Mouse (Mus musculus): ENCODE measurements at regions not wholly inside any gene's neighbourhood (a gene's known extent, or its start where the extent isn't known, plus 50 kb on each side); places are given as distances from the start of the nearest gene placed in this dataset.

GRCm38 (mm10) chr13:59949471-59949870 is 126.5 kb upstream of the Tut7 start:
- H3K36me3 ChIP-seq (ENCODE audit: insufficient read depth, low read length), result no peaks in the 10 kb centered on the region
- no peaks in the 10 kb centered on the region for H3K27me3 ChIP-seq (ENCODE audit: insufficient read depth, low read length)
- H3K9me3 ChIP-seq (ENCODE audit: low read length), result no peaks in the 10 kb centered on the region
- H3K9ac ChIP-seq (replicated peaks; ENCODE audit: low read length, poor library complexity, severe bottlenecking), result no peak overlapping the region
- H3K4me1 ChIP-seq (ENCODE audit: insufficient read depth, low read length), result no peaks in the 10 kb centered on the region
- no peak for TF ChIP-seq CTCF (IDR thresholded peaks at IDR 0.05)
- 56% methylated on average over 6 of the region's 6 CpGs for WGBS
- H3K27ac ChIP-seq (ENCODE audit: low read depth, low read length), result no peak overlapping the region
- H3K4me2 ChIP-seq (ENCODE audit: low read depth, low read length, poor library complexity, severe bottlenecking), result no peak overlapping the region
- H3K4me3 ChIP-seq (ENCODE audit: low read depth, low read length), result no peak overlapping the region
- ATAC-seq (ENCODE audit: low FRiP score) (no peak), DNase-seq (ENCODE audit: low spot score) (no peak)

- Histone ChIP-seq H3K4me3 (ENCODE audit: low read depth, low read length) (no peak overlapping the region), H3K4me2 (ENCODE audit: low read depth, low read length, poor library complexity, severe bottlenecking) (no peak overlapping the region), H3K9me3 (ENCODE audit: low read length) (no peaks in the 10 kb centered on the region), H3K36me3 (ENCODE audit: insufficient read depth, low read length) (no peaks in the 10 kb centered on the region), H3K4me1 (ENCODE audit: insufficient read depth, low read length) (no peaks in the 10 kb centered on the region), H3K9ac (replicated peaks; ENCODE audit: low read length, poor library complexity, severe bottlenecking) (no peak overlapping the region), H3K27me3 (ENCODE audit: insufficient read depth, low read length) (no peaks in the 10 kb centered on the region), H3K27ac (ENCODE audit: low read depth, low read length) (no peak overlapping the region)
- 88% methylated on average over 15 of the region's 15 CpGs for WGBS
- ATAC-seq (ENCODE audit: low FRiP score) (no peak), DNase-seq (ENCODE audit: low spot score) (no peak)
- no peak for TF ChIP-seq CTCF (IDR thresholded peaks at IDR 0.05)
Measured at GRCm38 (mm10) chr13:59948496-59949138, 125.7 kb upstream of the Tut7 start.

GRCm38 (mm10) chr13:59947461-59947860 is 124.5 kb upstream of the Tut7 start:
- no peaks in the 10 kb centered on the region for H3K9me3 ChIP-seq (ENCODE audit: low read length)
- H3K27ac ChIP-seq (ENCODE audit: low read depth, low read length), result no peak overlapping the region
- H3K4me3 ChIP-seq (ENCODE audit: low read depth, low read length), result no peak overlapping the region
- DNase-seq (ENCODE audit: low spot score), result no peak
- no peaks in the 10 kb centered on the region for H3K27me3 ChIP-seq (ENCODE audit: insufficient read depth, low read length)
- no peak for ATAC-seq (ENCODE audit: low FRiP score)
- no peaks in the 10 kb centered on the region for H3K36me3 ChIP-seq (ENCODE audit: insufficient read depth, low read length)
- H3K4me1 ChIP-seq (ENCODE audit: insufficient read depth, low read length), result no peaks in the 10 kb centered on the region
- no peak overlapping the region for H3K9ac ChIP-seq (replicated peaks; ENCODE audit: low read length, poor library complexity, severe bottlenecking)
- H3K4me2 ChIP-seq (ENCODE audit: low read depth, low read length, poor library complexity, severe bottlenecking), result no peak overlapping the region
- TF ChIP-seq CTCF (IDR thresholded peaks at IDR 0.05), result no peak
- 70% methylated on average over 5 of the region's 5 CpGs for WGBS

GRCm38 (mm10) chr13:59946509-59946908 is 123.6 kb upstream of the Tut7 start:
- no peaks in the 10 kb centered on the region for H3K9me3 ChIP-seq (ENCODE audit: low read length)
- H3K27me3 ChIP-seq (ENCODE audit: insufficient read depth, low read length), result no peaks in the 10 kb centered on the region
- no peaks in the 10 kb centered on the region for H3K36me3 ChIP-seq (ENCODE audit: insufficient read depth, low read length)
- no peak overlapping the region for H3K4me3 ChIP-seq (ENCODE audit: low read depth, low read length)
- H3K27ac ChIP-seq (ENCODE audit: low read depth, low read length), result no peak overlapping the region
- WGBS, result 70% methylated on average over 4 of the region's 4 CpGs
- DNase-seq (ENCODE audit: low spot score), result no peak
- ATAC-seq (ENCODE audit: low FRiP score), result no peak
- H3K4me2 ChIP-seq (ENCODE audit: low read depth, low read length, poor library complexity, severe bottlenecking), result no peak overlapping the region
- no peak for TF ChIP-seq CTCF (IDR thresholded peaks at IDR 0.05)
- no peaks in the 10 kb centered on the region for H3K4me1 ChIP-seq (ENCODE audit: insufficient read depth, low read length)
- no peak overlapping the region for H3K9ac ChIP-seq (replicated peaks; ENCODE audit: low read length, poor library complexity, severe bottlenecking)

GRCm38 (mm10) chr13:59945631-59946030 is 122.7 kb upstream of the Tut7 start:
- 100% methylated on average over 1 of the region's 1 CpGs for WGBS
- Histone ChIP-seq H3K27ac (ENCODE audit: low read depth, low read length) (no peak overlapping the region), H3K9ac (replicated peaks; ENCODE audit: low read length, poor library complexity, severe bottlenecking) (no peak overlapping the region), H3K9me3 (ENCODE audit: low read length) (no peaks in the 10 kb centered on the region), H3K36me3 (ENCODE audit: insufficient read depth, low read length) (no peaks in the 10 kb centered on the region), H3K4me2 (ENCODE audit: low read depth, low read length, poor library complexity, severe bottlenecking) (no peak overlapping the region), H3K4me1 (ENCODE audit: insufficient read depth, low read length) (peaks cover 4% of the 10 kb centered on the region; the same call in 1 of the 2 replicates), H3K4me3 (ENCODE audit: low read depth, low read length) (no peak overlapping the region), H3K27me3 (ENCODE audit: insufficient read depth, low read length) (no peaks in the 10 kb centered on the region)
- ATAC-seq (ENCODE audit: low FRiP score) (no peak), DNase-seq (ENCODE audit: low spot score) (no peak)
- no peak for TF ChIP-seq CTCF (IDR thresholded peaks at IDR 0.05)

- H3K36me3 ChIP-seq (ENCODE audit: insufficient read depth, low read length), result no peaks in the 10 kb centered on the region
- WGBS, result 40% methylated on average over 5 of the region's 5 CpGs
- ATAC-seq (ENCODE audit: low FRiP score), result no peak
Measured at GRCm38 (mm10) chr13:59943602-59944140, 120.7 kb upstream of the Tut7 start.

More at GRCm38 (mm10) chr13:59943602-59944140, 120.7 kb upstream of the Tut7 start:
- Histone ChIP-seq H3K4me2 (ENCODE audit: low read depth, low read length, poor library complexity, severe bottlenecking) (no peak overlapping the region), H3K27me3 (ENCODE audit: insufficient read depth, low read length) (0 out of 2 replicates have a peak, but pooled peaks cover 2% of the 10 kb centered on the region), H3K27ac (ENCODE audit: low read depth, low read length) (no peak overlapping the region), H3K9ac (replicated peaks; ENCODE audit: low read length, poor library complexity, severe bottlenecking) (no peak overlapping the region), H3K9me3 (ENCODE audit: low read length) (no peaks in the 10 kb centered on the region), H3K4me3 (ENCODE audit: low read depth, low read length) (no peak overlapping the region), H3K4me1 (ENCODE audit: insufficient read depth, low read length) (peaks cover 4% of the 10 kb centered on the region; the same call in 1 of the 2 replicates)
- no peak for TF ChIP-seq CTCF (IDR thresholded peaks at IDR 0.05)
- DNase-seq (ENCODE audit: low spot score), result no peak
